Mouse (Mus musculus): ENCODE measurements at regions not wholly inside any gene's neighbourhood (a gene's known extent, or its start where the extent isn't known, plus 50 kb on each side); places are given as distances from the start of the nearest gene placed in this dataset.

- DNase-seq (ENCODE audit: extremely low spot score) = no peak
These were observed 392.5 kb upstream of the Tenm3 start for GRCm38 (mm10) chr8:49236021-49236821.

- no peak for DNase-seq (ENCODE audit: extremely low spot score)
These were observed 380.2 kb upstream of the Tenm3 start for GRCm38 (mm10) chr8:49223841-49224420.

GRCm38 (mm10) chr8:49195333-49195640 is 351.5 kb upstream of the Tenm3 start:
- DNase-seq (ENCODE audit: extremely low spot score) = peak; percentile 4

- peak; percentile 1 for DNase-seq (ENCODE audit: extremely low spot score)
These were observed 351.0 kb upstream of the Tenm3 start for GRCm38 (mm10) chr8:49194592-49195332.

- DNase-seq (ENCODE audit: extremely low spot score) = no peak
These were observed 343.1 kb upstream of the Tenm3 start for GRCm38 (mm10) chr8:49186853-49187252.

- DNase-seq (ENCODE audit: extremely low spot score) = no peak
These were observed 331.6 kb upstream of the Tenm3 start for GRCm38 (mm10) chr8:49175386-49175785.

- no peak for DNase-seq (ENCODE audit: extremely low spot score)
These were observed 331.2 kb upstream of the Tenm3 start for GRCm38 (mm10) chr8:49174956-49175355.

- DNase-seq (ENCODE audit: extremely low spot score) = no peak
These were observed 315.6 kb upstream of the Tenm3 start for GRCm38 (mm10) chr8:49159318-49159717.

GRCm38 (mm10) chr8:49158201-49158600 is 314.4 kb upstream of the Tenm3 start:
- no peak for DNase-seq (ENCODE audit: extremely low spot score)

GRCm38 (mm10) chr8:49136503-49137044 is 292.8 kb upstream of the Tenm3 start:
- no peak for DNase-seq (ENCODE audit: extremely low spot score)

GRCm38 (mm10) chr8:49109095-49109494 is 265.3 kb upstream of the Tenm3 start:
- DNase-seq (ENCODE audit: extremely low spot score) = no peak

- DNase-seq (ENCODE audit: extremely low spot score) = peak; percentile 9
These were observed 264.9 kb upstream of the Tenm3 start for GRCm38 (mm10) chr8:49108665-49109064.

GRCm38 (mm10) chr8:49106531-49106930 is 262.8 kb upstream of the Tenm3 start:
- no peak for DNase-seq (ENCODE audit: extremely low spot score)

GRCm38 (mm10) chr8:49101156-49101555 is 257.4 kb upstream of the Tenm3 start:
- no peak for DNase-seq (ENCODE audit: extremely low spot score)

- DNase-seq (ENCODE audit: extremely low spot score) = no peak
These were observed 240.6 kb upstream of the Tenm3 start for GRCm38 (mm10) chr8:49084191-49084875.

GRCm38 (mm10) chr8:49069451-49069850 is 225.7 kb upstream of the Tenm3 start:
- no peak for DNase-seq (ENCODE audit: extremely low spot score)

GRCm38 (mm10) chr8:49063256-49063655 is 219.5 kb upstream of the Tenm3 start:
- DNase-seq (ENCODE audit: extremely low spot score) = no peak

GRCm38 (mm10) chr8:49043236-49043635 is 199.5 kb upstream of the Tenm3 start:
- DNase-seq (ENCODE audit: extremely low spot score) = no peak

- no peak for DNase-seq (ENCODE audit: extremely low spot score)
These were observed 192.4 kb upstream of the Tenm3 start for GRCm38 (mm10) chr8:49035970-49036700.

- peak; percentile 43 for DNase-seq (ENCODE audit: extremely low spot score)
These were observed 191.8 kb upstream of the Tenm3 start for GRCm38 (mm10) chr8:49035519-49035918.

GRCm38 (mm10) chr8:49030255-49030654 is 186.5 kb upstream of the Tenm3 start:
- peak; percentile 10 for DNase-seq (ENCODE audit: extremely low spot score)
